Mouse (Mus musculus): ENCODE data around the gene Trp53inp2.

- TF ChIP-seq TAL1 (IDR thresholded peaks at IDR 0.05; ENCODE audit: low read length) = no peak
- no peak for TF ChIP-seq GATA1 (IDR thresholded peaks at IDR 0.05; ENCODE audit: low read length)
Observed at GRCm38 (mm10) chr2:155381060-155381437, 190 bp downstream of the Trp53inp2 start.
